Mouse (Mus musculus): ENCODE measurements at regions not wholly inside any gene's neighbourhood (a gene's known extent, or its start where the extent isn't known, plus 50 kb on each side); places are given as distances from the start of the nearest gene placed in this dataset.

GRCm38 (mm10) chr16:5549026-5549425, 293.2 kb upstream of the Eef2kmt start:
- no peak for TF ChIP-seq POLR2A (IDR thresholded peaks at IDR 0.05; ENCODE audit: low read depth, low read length)
- TF ChIP-seq CTCF (IDR thresholded peaks at IDR 0.05; ENCODE audit: extremely low read depth, insufficient read depth, insufficient read length, insufficient replicate concordance), result no peak

Data from spleen, adult 2 months (tissue).